Mouse (Mus musculus) right cerebral cortex, adult 18-20 months (tissue): ENCODE measurements at regions not wholly inside any gene's neighbourhood (a gene's known extent, or its start where the extent isn't known, plus 50 kb on each side); places are given as distances from the start of the nearest gene placed in this dataset.

ENCODE experiments used
- DNase-seq: peaks from one replicate; pipeline ENCODE4 v3.0.0; 2022; ENCODE audit warnings: mixed read lengths

DNA sequence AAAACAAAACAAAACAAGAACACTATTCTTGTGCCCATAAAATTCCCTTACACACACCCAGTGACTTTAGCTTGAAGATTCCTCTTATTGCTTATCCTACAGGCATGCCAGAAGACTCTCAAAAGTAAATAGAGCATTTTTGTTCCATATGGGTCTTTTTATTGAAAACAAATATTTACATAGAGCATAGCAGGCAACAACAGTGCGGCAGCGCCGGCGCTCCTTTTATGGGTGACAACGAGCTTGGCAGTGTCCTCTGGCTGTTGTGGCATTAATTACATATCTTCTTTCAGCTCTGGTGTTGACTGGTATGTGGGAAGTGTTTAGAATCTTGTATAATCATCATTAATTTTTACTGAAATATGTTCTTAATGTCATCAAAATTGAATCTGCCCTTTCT, 242.2 kb upstream of the Fbxl7 start:
- no peak for DNase-seq

DNA sequence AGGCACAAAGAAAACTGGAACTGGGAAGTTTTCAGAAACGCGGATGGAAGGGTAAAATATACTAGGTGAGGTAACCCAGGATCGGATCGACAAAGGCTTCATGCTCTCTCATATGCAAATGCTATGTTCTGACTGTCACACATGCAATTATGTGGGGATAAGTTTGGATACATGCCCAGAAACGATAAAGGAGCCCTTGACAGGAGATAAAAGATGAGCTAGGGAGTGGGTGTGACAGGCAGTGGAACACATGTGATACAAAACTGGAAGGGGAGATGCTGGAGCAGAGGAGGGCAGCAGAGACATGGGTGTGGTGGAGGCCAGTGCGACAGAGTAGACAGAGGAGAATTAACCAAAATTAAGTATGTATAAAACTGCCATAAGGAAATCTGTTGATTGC, 250.5 kb upstream of the Fbxl7 start:
- DNase-seq, result no peak

- no peak for DNase-seq
These were observed 265.6 kb upstream of the Fbxl7 start for GRCm38 (mm10) chr15:27160986-27161385.

GRCm38 (mm10) chr15:27167484-27167883, 272.1 kb upstream of the Fbxl7 start:
- DNase-seq, result no peak

GRCm38 (mm10) chr15:27169846-27170245, 274.5 kb upstream of the Fbxl7 start:
- DNase-seq, result no peak

DNA sequence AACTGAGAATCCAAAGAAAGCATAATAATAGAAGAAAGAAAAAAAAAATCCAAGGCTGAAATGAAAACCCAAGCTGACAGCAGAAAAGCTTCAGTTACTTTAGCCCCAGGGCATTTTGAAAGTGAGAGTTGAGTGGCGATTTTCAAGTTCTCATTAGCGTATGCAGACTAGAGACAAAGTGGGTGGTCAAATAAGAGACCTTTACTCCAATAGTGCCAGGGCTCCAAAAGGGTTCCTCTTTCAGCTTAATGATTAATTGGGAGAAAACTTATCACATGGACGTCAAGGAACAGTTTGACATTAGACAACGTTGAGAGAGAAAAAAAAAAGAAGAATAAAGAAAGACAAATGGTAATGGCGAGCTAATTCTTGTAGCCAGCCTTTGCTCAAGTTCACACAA, 278.1 kb upstream of the Fbxl7 start:
- DNase-seq, result no peak

GRCm38 (mm10) chr15:27178084-27178935, 282.9 kb upstream of the Fbxl7 start:
- no peak for DNase-seq

DNA sequence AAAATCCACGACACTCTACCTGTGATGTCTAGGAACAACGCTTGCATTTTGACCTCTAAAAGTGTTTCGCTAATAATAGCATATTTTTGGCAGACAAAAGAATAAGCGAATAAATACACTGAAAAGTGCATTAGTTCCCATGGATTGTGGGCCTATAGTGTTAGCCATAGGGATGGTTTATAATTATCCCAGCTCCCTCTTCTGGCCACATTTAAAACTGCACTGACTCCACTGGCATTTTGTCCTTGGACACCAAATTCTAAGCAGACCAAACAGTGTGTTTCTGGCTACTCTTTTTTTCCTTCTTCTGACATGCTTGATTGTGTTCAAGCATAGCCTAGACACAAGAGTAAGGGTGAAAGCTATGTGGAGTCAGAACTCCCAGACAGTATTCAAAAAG, 276.8 kb upstream of the Ank start:
- peak; percentile 59 for DNase-seq

- DNase-seq, result no peak
These were observed 265.0 kb upstream of the Ank start for GRCm38 (mm10) chr15:27201513-27201912.

GRCm38 (mm10) chr15:27204888-27205287, 261.6 kb upstream of the Ank start:
- no peak for DNase-seq

GRCm38 (mm10) chr15:27207446-27207845, 259.0 kb upstream of the Ank start:
- DNase-seq, result no peak

DNA sequence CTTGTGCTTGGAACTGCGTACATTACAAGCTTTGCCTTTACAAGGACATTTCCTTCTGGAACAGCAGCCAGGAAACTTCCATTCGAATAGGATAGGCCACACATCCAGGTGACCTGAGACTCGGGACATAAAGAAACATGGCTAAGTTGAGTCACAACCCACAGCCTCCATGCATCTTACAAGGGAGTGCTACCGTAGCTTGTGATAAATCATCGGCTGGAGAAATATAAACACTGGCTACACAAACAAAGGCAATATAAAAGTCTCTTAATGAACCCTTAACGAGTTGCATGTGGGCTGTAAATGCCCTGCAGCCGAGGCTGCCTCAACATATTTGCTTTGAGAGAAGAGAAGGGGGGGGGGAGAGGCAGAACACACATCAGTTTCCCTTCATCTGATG, 250.1 kb upstream of the Ank start:
- DNase-seq, result no peak

GRCm38 (mm10) chr15:27219126-27219738, 247.2 kb upstream of the Ank start:
- no peak for DNase-seq

- no peak for DNase-seq
These were observed 242.6 kb upstream of the Ank start for GRCm38 (mm10) chr15:27223610-27224511.

DNA sequence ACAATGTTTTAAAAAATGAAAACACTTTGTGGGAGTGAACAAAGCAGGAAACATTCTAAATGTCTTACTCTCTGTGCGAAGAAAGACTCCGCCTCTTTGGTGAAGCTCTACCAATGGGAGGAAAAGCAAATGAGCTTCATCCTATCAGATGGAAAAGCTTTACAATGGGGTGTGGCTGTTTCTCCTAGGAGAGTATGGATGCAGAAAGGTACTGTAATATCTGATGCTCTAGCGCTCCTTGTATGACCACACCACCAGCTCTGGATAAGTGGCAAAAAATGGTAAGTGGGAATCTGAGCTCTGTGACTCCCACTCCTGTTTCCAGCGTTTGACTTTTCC, 242.0 kb upstream of the Ank start:
- DNase-seq, result no peak

GRCm38 (mm10) chr15:27232804-27233203, 233.7 kb upstream of the Ank start:
- no peak for DNase-seq

GRCm38 (mm10) chr15:27234770-27235169, 231.7 kb upstream of the Ank start:
- peak; percentile 50 for DNase-seq

- DNase-seq, result no peak
These were observed 228.2 kb upstream of the Ank start for GRCm38 (mm10) chr15:27238301-27238700.

DNA sequence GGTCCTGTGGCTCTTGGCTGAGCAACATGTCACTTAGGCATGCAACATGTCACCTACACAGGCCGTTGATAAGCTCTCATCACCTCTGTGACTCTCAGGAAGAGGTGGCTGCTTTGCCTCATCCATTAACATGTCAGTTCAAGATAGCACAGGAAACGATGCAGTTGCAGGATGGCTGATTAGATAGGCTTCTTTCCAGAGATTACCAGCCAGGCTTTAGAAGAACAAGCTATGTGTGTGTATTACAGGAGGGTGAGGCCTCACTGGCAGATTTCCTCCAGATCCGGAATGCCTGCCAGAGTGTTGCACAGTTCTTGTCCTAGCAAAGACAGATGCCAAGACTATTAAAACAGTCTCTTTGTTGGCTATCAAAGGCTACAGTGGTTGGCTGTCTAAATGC, 220.2 kb upstream of the Ank start:
- no peak for DNase-seq

DNA sequence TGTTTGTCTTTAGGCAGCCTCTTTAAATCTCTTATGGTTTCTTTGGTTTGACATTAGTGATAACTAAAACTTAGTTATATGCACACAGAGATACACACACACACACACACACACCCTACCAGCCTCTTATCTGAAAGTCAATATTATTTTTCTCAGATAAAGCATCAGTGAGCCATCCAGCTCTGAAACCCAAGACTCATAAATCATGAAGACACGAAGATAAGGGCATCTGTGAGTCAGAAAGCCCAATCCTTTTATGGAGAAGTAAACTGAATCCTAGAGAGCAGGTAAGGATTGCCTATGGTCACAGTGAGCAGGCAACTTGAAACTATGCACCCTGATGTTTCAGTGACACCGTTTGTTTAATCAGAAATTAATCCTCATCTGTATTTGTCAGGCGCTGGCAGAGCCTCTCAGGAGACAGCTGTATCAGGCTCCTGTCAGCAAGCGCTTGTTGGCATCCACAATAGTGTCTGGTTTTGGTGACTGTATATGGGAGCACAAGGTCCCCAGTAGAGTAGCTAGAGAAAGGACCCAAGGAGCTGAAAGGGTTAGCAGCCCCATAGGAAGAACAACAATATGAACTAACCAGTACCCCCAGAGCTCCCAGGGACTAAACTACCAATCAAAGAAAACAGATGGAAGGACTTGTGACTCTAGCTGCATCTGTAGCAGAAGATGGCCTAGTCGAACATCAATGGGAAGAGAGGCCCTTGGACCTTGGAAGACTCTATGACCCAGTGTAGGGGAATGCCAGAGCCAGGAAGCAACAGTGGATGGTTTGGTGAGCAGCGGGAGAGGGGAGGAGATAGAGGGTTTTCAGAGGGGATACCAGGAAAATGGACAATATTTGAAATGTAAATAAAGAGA, 207.3 kb upstream of the Ank start:
- DNase-seq, result no peak

DNA sequence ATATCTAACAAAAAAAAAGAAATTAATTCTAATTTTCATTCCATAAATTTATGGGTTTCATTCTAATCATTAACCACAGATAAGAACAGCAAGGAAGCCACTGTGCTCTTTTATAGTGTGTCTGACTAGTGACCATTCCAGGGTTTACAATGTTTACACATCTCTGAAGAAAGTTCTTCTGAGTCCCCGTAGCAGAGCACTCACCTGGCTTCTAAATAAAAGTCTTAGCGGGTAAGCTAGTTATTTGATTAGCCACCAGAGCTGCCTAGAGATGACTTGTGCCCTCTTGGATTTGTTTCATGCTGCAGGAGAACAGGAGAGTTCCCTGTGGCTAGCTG, 206.7 kb upstream of the Ank start:
- no peak for DNase-seq

GRCm38 (mm10) chr15:27270203-27270602, 196.3 kb upstream of the Ank start:
- no peak for DNase-seq

GRCm38 (mm10) chr15:27282279-27282678, 184.2 kb upstream of the Ank start:
- no peak for DNase-seq
